Mouse (Mus musculus) splenic B cell, adult 2 months (primary cell): Measurements from ENCODE around the gene Cox8a.

ENCODE experiments used
- DNase-seq: peaks from one replicate; pipeline ENCODE4 v3.0.0-alpha.2; 2011; ENCODE audit warnings: low read depth, low spot score
- H3K27me3 ChIP-seq: 2 replicates; pipeline ENCODE4 v1.6.1; 2012; ENCODE audit warnings: mild to moderate bottlenecking, low read length, moderate library complexity, mixed read lengths; ENCODE audit not compliant: control insufficient read depth, poor library complexity, insufficient read depth, severe bottlenecking
- H3K36me3 ChIP-seq: 2 replicates; pipeline ENCODE4 v1.6.1; 2012; ENCODE audit warnings: mild to moderate bottlenecking, low read length, moderate library complexity, mixed read lengths; ENCODE audit not compliant: control insufficient read depth, poor library complexity, insufficient read depth, severe bottlenecking

Gene Cox8a

DNA sequence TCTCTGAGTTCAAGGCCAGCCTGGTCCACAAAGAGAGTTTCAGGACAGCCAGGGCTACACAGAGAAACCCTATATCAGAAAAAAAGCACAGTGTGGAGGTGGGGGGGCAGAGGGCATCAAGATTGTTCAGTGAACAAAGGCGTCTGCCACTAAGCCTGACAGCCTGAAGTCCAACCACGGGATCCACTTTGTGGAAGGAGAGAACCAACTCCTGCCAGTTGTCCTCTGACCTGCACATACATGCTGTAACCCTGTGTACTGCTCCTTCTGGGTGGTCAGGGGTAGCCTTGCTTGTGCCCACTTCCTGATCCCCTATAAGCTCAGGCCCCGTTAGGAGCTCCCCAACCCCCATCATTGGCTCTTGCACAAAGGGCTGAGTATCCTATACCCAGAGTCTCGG, 32.4 kb downstream of the Cox8a start:
- Histone ChIP-seq H3K36me3 (no peaks in the 10 kb centered on the region), H3K27me3 (no peaks in the 10 kb centered on the region)
- no peak for DNase-seq

GRCm38 (mm10) chr19:7183419-7183818, 34.0 kb downstream of the Cox8a start:
- Histone ChIP-seq H3K27me3 (no peaks in the 10 kb centered on the region), H3K36me3 (no peaks in the 10 kb centered on the region)
- DNase-seq = no peak

DNA sequence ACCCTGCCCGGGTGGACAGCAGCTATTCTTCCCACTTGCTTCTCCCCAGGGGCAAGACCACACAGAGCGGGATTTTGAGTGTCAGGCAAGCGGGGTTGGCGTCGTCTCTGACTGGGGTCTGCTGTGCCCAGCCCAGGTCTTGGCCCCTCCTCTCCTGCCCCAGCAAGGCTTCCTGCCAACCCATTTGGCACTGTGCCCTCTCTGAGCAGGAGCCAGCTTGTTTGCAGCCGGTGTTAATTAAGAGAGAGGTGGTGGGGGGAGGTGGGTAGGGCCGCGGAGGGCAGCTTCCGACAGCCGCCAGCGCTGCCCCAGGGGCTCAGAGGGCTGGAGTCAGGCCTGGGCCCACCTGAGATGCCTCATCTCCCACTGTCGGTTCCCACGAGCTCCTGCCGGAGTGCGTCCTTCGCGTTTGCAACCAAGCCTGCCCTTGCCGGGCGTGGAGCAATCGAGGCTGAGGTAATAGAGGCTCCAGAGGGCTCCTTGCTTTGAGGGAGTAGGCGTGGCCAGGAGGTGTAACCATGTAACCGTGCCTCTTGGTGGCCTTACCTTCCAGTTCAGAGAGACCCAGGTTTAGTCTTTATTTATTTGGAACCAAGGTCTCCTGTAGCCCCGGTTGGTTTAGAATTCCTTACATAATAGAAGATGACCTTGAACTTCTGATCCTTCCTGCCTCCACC, 35.0 kb downstream of the Cox8a start:
- no peaks in the 10 kb centered on the region for H3K36me3 ChIP-seq
- no peaks in the 10 kb centered on the region for H3K27me3 ChIP-seq
- DNase-seq = no peak

GRCm38 (mm10) chr19:7181496-7181895, 35.9 kb downstream of the Cox8a start:
- DNase-seq = no peak
- Histone ChIP-seq H3K36me3 (no peaks in the 10 kb centered on the region), H3K27me3 (no peaks in the 10 kb centered on the region)

- Histone ChIP-seq H3K36me3 (no peaks in the 10 kb centered on the region), H3K27me3 (no peaks in the 10 kb centered on the region)
- no peak for DNase-seq
Observed at GRCm38 (mm10) chr19:7180756-7181405, 36.5 kb downstream of the Cox8a start.

DNA sequence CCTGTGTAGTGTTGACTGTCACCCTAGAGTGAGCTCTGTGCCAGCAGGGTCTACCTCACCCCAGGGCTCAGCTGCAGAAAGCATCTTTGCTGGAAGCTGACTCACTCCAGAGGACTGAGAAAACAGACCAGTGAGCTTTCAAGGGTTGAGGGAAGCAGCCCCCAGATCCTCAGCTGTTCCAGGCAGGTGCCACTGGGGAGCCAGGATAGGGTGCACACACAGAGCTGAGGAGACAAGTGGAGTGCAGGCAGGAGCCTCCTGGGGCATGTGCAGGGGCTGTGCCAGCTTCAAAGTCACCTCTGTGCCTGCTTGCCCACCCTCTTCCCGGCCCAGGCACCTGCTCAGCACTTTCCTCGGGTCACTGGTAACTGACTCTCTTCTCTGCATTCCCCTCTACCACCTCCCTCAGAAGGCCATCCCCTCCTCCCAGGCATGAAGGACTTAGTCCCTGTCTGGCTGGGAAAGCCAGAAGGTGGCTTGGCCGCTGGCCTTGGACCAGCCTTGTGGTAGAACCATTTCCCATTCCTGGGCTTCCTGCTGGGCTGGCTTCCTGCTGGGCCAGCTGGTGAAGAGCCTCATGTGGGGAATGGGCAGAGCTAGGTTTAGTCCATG, 38.5 kb downstream of the Cox8a start:
- no peaks in the 10 kb centered on the region for H3K36me3 ChIP-seq
- H3K27me3 ChIP-seq = no peaks in the 10 kb centered on the region
- DNase-seq = no peak

GRCm38 (mm10) chr19:7177804-7178511, 39.5 kb downstream of the Cox8a start:
- no peaks in the 10 kb centered on the region for H3K27me3 ChIP-seq
- no peak for DNase-seq
- no peaks in the 10 kb centered on the region for H3K36me3 ChIP-seq

- no peaks in the 10 kb centered on the region for H3K27me3 ChIP-seq
- no peaks in the 10 kb centered on the region for H3K36me3 ChIP-seq
- DNase-seq = no peak
Observed at GRCm38 (mm10) chr19:7176041-7176696, 41.2 kb downstream of the Cox8a start.

GRCm38 (mm10) chr19:7172051-7172866, 45.2 kb downstream of the Cox8a start:
- no peak for DNase-seq
- H3K27me3 ChIP-seq = no peaks in the 10 kb centered on the region
- no peaks in the 10 kb centered on the region for H3K36me3 ChIP-seq

- no peaks in the 10 kb centered on the region for H3K27me3 ChIP-seq
- DNase-seq = no peak
- H3K36me3 ChIP-seq = no peaks in the 10 kb centered on the region
Observed at GRCm38 (mm10) chr19:7171447-7171846, 46.0 kb downstream of the Cox8a start.

DNA sequence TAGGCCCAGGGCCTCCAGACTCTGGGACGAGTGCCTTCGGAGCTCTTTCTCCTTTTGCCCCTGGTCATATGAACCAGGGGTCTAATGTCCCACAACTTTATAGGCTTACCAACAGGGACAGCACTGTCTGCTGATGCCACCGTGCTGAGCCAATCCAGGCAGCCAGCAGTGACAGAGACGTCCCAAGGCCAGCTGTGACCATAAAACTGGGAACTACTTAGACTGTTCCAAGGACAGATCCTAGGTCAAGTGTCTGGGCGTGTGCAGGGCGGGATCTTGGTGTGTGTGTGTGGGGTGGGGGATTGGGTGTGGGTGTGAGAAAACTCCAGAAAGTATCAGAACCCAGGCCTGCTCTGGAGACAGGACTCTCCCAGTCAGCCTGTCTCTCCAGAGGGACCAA, 46.5 kb downstream of the Cox8a start:
- DNase-seq = no peak
- no peaks in the 10 kb centered on the region for H3K27me3 ChIP-seq
- no peaks in the 10 kb centered on the region for H3K36me3 ChIP-seq

DNA sequence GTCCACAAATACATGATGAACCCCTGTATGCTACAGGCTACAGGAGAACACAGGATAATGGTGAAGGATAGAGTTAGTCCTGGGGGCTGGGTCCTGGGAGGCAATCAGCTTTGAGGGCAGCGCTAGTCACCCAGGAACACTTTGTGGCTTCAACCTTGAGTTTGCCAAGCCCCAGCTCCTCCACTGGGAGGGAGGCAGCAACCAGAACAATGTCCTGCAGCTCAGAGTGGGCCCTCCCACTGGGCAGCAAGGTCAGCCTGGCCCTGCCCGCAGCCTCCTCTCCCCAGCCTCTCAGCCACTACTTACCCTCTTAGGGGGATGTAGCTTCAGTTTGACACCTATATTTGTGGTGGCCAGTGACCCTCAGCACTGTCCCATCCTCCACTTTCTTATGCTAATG, 49.0 kb downstream of the Cox8a start:
- DNase-seq = no peak
- no peaks in the 10 kb centered on the region for H3K36me3 ChIP-seq

GRCm38 (mm10) chr19:7166767-7167166, 50.6 kb downstream of the Cox8a start:
- DNase-seq = no peak
- Histone ChIP-seq H3K27me3 (no peaks in the 10 kb centered on the region; the same call in 1 of the 2 replicates), H3K36me3 (no peaks in the 10 kb centered on the region)

More for the DNA sequence above, 49.0 kb downstream of the Cox8a start:
- H3K27me3 ChIP-seq = no peaks in the 10 kb centered on the region; the same call in 1 of the 2 replicates

- no peak for DNase-seq
- Histone ChIP-seq H3K36me3 (no peaks in the 10 kb centered on the region), H3K27me3 (no peaks in the 10 kb centered on the region; the same call in 1 of the 2 replicates)
Observed at GRCm38 (mm10) chr19:7166200-7166711, 51.2 kb downstream of the Cox8a start.
